Mouse (Mus musculus) ES-Bruce4 (cell line): Measurements from ENCODE around the gene Rpa2.

Experiments
- CTCF ChIP-seq: IDR thresholded peaks from one replicate; pipeline ENCODE4 v1.8.1; 2011; ENCODE audit warnings: low read depth, low read length
- EP300 ChIP-seq: IDR thresholded peaks from 2 replicates; pipeline ENCODE4 v1.6.1; 2011; ENCODE audit warnings: low read depth, low read length; ENCODE audit not compliant: insufficient read depth
- POLR2A ChIP-seq: IDR thresholded peaks from one replicate; pipeline ENCODE4 v1.8.1; 2011; ENCODE audit warnings: low read length; ENCODE audit not compliant: insufficient read depth

DNA sequence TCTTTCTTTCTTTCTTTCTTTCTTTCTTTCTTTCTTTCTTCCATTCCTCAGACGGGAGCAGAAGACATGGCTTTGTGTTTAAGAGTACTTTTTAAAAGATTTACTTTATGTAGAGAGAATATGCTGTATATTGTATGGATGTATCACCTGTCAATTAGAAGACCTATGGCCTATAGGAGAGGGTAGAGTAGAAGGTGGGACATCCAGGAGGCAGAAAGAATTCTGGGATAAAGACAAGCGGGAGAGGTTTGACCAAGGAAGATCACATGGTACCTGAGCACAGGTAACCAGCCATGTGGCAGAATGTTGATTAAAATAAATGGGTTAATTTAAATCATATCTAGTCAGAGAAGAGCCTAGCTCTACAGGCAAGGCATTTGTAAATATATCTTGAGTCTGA, 33.4 kb upstream of the Rpa2 start:
- no peak for TF ChIP-seq EP300
- no peak for TF ChIP-seq CTCF
- no peak for TF ChIP-seq POLR2A
